Mouse (Mus musculus) urinary bladder, adult 18-20 months (tissue): ENCODE measurements around the gene Ccdc125.
"Not testable (repeated sequence)": the region's sequence is repeated elsewhere in the genome, so short reads cannot be mapped to it uniquely, and the experiment has no call there.

Source experiments
- DNase-seq, 2 experiments: peaks; one replicate each; pipeline ENCODE4 v3.0.0; 2022; ENCODE audit warnings: low spot score in 2 of 2, mixed read lengths in 2 of 2

Ccdc125 gene

GRCm38 (mm10) chr13:100715467-100715866, 46.0 kb downstream of the Ccdc125 start:
- no peak for DNase-seq

- no peak for DNase-seq
Measured at GRCm38 (mm10) chr13:100721656-100722055, 52.1 kb downstream of the Ccdc125 start.

DNA sequence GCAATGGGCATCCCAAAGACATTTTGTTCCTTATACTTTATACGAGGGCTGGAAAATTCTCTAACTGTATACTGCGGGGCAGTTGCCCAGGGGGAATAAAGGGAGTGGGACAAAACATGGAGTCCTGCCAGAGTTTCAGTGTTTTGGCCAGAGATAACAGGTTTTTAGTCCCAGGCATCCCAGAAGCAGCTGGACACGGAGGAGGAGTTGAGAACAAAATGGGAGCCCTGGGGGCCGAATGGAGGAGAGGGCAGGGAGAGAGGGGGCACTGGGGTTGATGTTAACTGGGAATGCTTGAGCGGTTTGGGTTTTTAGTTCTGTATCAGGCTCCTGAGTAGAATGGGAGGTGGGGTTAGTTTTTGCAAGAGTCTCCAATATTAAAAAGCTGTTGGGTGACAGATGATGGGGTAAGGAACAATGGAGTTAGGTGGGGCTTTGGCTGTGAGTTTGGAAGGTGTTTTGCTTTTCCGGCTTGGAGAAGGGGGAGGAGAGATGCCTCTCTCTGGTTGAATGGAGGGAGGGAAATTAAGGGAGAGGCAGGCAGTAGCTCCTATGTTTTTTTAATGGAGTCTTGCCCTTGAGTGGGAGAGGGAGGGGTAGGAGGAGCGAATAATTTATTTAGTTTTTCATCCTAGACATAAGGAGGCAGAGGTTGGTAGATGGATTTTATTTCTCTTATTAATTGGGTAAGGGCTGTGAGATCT, 54.7 kb downstream of the Ccdc125 start:
- no peak for DNase-seq

DNA sequence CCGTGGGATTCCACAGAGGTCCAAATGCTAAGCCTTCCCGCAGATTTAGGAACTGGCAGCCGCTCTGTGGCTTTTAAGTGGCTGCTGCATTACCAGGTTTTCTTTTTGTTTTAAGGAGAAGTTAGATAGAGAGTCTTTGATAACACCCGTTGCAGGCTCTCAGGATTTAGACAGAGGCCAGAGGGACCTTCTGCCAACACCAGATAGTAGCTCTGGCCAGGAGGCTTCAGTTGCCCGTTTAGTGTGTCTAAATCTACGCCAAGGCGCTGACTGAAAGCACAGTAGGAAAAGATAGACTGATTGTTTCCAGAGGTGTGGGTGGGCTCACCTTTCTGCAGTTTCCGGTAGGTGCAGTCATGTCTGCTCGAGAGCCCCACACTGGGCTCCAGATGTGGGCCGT, 55.7 kb downstream of the Ccdc125 start:
- no peak for DNase-seq

GRCm38 (mm10) chr13:100728086-100728485, 58.6 kb downstream of the Ccdc125 start:
- DNase-seq: no peak

DNA sequence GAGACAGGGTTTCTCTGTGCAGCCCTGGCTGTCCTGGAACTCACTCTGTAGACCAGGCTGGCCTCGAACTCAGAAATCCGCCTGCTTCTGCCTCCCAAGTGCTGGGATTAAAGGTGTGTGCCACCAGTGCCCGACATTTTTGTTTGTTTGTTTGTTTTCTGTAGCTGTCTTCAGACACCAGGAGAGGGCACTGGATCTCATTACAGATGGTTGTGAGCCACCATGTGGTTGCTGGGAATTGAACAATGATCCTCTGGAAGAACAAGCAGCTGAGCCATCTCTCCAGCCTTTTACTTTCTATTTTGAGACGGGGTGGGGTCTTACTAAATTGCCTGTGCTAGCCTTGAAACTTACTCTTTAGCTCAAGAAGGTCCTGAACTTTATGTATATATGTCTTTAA, 59.0 kb downstream of the Ccdc125 start:
- not testable (repeated sequence) for DNase-seq

DNA sequence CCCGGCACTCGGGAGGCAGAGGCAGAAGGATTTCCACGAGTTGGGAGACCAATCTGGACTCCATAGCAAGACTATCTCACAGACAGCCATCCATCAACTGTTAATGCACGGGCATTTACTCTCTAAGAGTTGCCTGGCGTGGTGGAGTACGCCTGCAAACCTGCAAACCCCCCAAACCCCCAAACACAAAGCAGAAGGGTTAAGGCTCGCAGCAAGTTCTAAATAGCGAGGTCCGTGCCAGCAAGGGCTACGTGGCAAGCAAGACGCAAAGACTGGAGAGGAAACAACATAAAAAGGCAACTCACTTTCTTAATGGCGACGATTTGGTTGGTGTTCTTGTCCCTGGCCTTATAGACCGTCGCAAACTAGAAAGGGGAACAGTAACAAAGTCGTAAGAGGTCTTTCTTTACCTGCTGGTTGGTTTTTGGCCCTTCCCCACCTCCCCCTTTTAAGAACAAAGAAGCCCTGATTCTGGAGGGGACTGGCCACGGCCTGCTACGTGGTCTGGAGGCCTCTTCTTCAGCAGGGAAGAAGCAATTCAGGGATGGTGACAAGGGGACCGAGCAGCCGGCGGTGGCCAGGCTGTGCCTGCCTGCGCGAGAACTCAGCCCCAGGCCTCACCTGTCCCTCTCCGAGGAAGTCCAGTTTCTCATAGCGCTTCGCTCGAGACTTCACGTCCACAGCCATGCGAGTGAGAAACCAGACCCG, 60.8 kb downstream of the Ccdc125 start:
- peak in 1 of 2 experiments; percentile 19 for DNase-seq

GRCm38 (mm10) chr13:100730861-100731176, 61.3 kb downstream of the Ccdc125 start, which contains the start of gene Cdk7:
Cdk7 (minus strand) TSS chr13:100730939.
- peak; percentile 86 to 89 for DNase-seq

DNA sequence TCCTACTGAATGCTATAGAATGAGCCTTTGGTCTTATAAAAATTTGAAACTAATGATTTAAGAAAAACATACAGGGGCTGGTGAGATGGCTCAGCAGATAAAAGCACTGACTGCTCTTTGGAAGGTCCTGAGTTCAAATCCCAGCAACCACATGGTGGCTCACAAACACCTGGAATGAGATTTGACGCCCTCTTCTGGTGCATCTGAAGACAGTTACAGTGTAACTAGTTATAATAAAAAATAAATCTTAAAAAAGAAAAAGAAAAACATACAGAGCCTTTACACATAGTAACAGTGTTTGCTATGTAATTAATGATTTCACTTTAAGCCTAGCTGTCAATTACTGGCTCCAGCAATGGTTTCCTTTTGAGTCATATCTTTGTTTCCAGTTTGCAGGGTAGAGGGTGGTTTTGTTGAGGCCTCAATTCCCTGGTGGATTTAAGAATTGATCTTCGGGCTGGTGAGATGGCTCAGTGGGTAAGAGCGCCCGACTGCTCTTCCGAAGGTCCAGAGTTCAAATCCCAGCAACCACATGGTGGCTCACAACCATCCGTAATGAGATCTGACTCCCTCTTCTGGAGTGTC, 62.0 kb downstream of the Ccdc125 start:
- not testable (repeated sequence) for DNase-seq

GRCm38 (mm10) chr13:100732756-100733155, 63.2 kb downstream of the Ccdc125 start:
- DNase-seq: no peak

DNA sequence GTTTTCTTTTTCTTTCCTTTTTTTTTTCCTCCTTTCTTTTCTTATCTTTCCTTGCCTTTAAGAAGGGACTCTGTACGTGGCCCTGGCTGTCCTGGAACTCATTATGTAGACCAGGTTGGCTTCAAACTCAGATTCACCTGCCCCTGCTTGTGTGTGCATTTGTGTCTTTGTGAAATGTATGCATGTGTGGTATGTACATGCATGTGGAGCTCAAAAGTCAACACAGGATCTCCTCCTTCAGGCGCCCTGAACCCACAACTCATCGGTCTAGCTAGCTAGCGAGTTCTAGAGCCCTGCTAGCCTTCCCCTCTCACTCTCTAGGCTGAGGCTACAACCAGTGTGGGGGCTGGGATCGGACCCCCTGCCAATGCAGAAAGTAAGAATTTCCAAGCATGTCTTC, 73.3 kb downstream of the Ccdc125 start:
- DNase-seq: no peak

DNA sequence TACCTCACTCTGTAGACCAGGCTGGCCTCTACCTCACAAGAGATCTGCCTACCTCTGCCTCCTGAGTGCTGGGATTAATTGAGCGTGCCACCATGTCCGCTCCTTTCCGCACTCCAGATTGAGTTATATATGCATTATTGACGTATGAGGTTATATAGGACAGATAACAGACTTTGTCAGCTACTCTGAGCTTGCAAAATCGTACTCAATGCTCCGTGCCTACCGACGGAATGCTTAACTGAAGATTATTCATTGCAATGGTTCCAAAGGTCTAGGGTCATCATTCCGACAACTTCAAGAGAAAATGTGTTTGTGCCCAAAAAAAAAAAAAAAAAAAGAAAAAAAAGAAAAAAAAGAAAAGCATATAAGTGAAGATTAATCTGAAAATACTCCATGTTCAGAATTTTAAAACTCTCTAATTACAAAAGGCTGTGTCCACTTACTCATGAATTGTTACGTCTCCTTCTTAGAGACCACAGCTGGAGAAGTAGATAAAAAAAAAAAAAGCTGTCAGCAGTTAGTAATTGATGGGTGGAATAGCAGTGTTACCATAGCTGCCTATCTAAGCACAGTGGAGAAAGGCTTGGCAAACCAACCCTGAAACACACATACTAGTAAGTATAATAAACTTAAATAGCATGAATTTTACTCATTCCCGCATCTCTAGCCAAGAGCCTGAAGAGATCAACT, 74.0 kb downstream of the Ccdc125 start:
- DNase-seq: no peak

GRCm38 (mm10) chr13:100744036-100744744, 74.7 kb downstream of the Ccdc125 start, which contains the start of gene Mrps36:
Mrps36 (minus strand) TSS chr13:100744659.
- peak; percentile 86 to 92 for DNase-seq

- no peak for DNase-seq
Measured at GRCm38 (mm10) chr13:100746090-100746489, 76.6 kb downstream of the Ccdc125 start.
